Mouse (Mus musculus) large intestine, adult 2 months (tissue): ENCODE measurements around the gene Pik3r2. TPM values are rescaled to one million over a fixed set of nuclear protein-coding genes. Genes with fewer than 3 reads are reported as not detected.

ENCODE experiments used
- DNase-seq: peaks from one replicate; pipeline ENCODE4 v3.0.0-alpha.2; 2012; ENCODE audit warnings: low read depth, low spot score
- WGBS: fragments of 180-500 bp; shearing (Covaris S2); methylation state at CpG from one replicate; pipeline ENCODE4 v1.1.7; 2018; 5-methylcytosine and 5-hydroxymethylcytosine counted together
- polyA plus RNA-seq: library from polyadenylated mRNA; depleted of rRNA; stranded (reverse); fragments of >200 nt; gene quantifications from 2 replicates; pipeline ENCODE4 v1.2.3, GENCODE M21; 2012

Gene Pik3r2
- polyA plus RNA-seq, 1 experiment: 82.1 TPM

DNA sequence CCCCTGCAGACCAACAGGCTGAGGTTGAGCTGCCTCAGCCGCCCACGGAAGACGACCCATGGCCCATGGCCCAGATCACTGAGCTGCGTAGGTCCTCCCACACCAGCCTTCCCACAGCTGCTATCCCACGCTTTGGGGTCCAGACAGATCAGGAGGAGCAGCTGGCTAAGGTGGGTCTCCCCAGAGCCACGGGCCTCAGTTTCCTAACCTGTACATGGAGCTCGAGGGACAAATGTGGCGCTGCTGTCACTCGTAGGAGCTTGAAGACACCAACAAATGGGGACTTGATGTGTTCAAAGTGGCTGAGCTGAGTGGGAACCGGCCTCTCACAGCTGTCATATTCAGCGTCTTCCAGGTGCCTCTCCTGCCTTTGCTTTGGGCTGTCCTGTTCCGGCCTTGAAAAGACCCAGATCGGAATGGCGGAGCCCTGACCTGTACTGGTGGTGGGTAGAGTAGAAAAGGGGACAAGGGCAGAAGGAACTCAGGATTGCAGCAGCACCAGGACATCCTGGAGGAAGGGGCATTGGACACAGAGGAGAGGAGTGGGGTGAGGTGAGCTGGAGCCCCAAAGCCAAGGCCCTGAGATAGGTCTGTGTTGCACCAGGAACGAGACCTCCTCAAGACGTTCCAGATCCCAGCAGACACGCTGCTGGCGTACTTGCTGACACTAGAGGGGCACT is 29.2 kb downstream of the Pik3r2 start:
- WGBS: 85% methylated on average over 18 of the region's 18 CpGs
- no peak for DNase-seq

DNA sequence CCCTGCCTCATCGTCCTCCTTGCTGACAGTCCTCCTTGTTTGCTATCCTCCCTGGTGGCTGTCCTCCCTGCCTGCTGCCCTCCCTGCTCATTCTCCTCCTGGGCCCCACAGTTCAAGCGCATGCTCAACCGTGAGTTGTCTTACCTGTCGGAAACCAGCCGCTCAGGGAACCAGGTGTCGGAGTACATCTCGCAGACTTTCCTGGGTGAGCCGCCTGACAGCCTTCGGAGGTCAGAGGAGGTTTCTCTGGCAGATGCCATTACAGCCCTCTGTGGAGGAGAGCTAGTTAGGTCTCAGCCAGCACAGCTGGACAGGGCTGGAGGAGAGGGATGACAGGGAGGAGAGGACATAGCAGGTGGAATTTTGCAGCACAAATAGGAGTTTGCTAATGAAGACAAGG is 29.8 kb downstream of the Pik3r2 start:
- 42% methylated on average over 9 of the region's 9 CpGs for WGBS
- DNase-seq: no peak

DNA sequence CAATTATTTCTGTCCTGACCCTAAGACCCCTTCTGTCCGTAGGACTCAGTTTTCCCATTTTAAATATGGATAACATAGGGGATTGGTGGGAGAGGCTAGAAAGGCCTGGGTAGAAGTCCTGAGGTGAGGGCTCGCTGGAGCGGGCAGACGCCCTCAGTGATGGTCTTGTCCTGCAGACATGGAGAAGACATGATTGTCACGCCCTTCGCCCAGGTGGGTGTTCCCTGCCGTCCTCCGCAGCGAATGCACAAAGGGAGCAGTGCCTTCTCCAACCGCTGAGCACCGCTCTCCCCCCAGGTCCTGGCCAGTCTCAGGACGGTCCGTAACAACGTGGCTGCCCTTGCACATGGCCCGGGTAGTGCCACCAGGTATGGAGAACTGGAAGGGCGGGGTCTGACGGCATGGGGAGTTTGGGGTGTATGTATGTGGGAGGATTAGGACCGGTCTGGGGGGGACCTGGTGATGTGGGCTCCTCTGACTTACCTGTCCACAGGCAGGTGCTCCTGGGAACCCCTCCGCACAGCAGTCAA is 30.8 kb downstream of the Pik3r2 start:
- no peak for DNase-seq
- 63% methylated on average over 19 of the region's 19 CpGs for WGBS

DNA sequence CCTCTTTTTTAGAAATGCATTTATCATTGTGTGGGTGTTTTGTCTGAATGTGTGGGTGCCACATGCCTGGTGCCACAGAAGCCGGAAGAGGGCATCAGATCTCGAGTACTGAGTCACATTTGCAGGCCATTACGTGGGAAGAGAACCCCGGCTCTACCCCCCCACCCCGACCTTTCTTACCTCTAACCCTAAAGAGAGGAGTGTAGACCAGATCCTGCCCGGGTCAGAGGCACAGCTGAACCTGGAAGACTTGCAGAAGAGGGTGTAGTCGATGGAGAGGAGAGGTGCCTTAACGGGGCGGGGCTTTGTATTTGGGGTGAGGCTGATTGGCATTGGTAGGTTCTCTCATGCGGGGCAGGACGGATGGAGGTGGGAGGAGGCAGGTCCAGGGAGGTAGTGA is 31.7 kb downstream of the Pik3r2 start:
- no peak for DNase-seq
- 36% methylated on average over 11 of the region's 11 CpGs for WGBS

DNA sequence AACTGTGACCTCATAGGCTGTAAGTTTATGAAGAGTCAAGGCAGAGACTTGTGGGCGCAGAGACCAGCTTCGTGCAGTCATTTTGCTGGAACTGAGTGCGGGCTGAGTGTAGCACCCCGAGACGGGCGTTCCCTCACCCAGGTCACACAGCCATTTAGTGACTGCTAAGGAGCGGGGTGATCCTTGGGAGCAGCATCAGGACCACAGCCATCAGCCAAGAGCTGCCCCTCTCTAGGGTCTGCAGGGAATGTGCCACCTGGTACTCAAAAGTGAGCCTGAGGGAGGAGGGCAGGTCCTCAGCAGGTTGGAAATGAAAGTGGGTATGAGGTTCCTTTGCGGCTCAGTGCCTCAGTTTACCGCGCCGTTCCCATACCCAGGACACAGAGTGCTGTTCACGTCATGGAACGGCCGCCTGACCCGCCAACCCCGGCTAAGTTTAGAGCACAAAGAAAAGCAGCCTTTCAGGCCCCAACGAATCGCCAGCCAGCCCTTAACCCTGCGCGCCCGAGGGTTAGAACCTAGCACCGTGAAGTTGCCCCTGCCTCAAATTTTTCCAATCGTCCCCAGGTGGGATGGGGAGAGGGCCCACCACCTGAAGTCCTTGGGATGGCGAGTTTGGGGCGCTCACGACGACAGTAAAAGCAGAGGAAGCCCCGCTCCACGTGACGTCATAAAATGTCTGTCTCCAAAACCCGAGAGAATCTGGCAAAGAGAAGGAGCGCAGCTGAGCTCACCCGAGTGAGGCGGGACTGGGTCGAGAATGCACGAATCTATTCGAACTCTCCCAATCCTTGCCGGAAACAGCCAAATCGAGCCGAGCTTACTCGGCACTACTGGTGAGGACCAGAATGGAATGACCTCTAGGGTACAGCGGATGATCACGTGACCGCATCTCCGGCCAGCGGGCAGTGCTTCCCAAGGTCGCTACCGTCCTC is 32.6 kb downstream of the Pik3r2 start:
- 9% methylated on average over 48 of the region's 48 CpGs for WGBS
- DNase-seq: no peak

DNA sequence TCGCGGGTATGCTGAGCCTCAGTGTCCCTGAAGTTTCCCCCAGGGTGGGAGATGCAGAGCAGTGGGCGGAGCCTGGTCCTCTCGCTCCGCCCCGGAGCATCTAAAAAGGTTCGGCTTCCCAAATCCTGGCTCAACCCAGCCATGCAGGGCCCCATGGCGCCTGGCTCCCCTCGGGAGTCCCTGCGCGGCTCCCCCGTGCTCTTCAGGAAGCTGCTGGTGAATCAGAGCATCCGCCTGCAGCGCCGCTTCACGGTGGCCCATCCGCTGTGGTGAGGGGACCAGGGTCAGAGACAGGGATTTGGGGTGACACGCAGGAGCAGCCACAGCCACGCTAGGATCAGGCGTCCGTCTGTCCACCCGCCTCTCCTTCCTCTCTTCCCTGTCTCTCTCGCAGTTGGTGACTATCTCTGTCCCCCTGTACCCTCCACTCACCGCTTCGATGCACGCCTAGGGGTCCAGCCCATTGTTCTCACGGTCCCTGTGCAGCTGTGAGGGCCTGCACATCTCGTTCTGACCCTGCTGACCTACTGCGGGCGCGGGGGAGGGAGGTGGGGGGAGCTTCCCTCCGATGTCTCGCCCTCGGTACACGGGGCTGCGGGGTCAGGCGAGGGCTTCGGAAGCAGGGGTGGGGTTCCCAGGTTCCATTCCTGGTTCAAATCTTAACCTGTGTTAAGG is 33.4 kb downstream of the Pik3r2 start:
- no peak for DNase-seq
- 15% methylated on average over 38 of the region's 38 CpGs for WGBS

DNA sequence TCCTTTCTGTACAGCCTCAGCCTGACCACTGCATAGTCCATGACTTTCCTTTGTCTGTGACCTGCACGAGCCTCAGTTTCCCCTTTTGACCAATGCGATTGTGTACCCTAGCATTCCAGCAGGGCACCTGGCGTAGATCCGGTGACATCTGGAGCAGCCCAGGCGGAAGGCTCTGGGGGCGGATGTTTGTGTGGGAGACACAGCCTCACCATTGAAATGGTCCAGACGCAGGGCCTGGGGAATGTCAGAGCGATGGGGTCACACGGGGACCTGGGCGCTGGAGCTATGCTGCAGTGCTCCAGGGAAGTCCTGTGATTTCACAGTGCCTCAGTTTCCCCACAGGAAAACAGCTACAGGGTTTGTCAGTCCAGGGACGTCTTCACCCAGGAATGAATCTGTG is 34.3 kb downstream of the Pik3r2 start:
- WGBS: 68% methylated on average over 11 of the region's 11 CpGs
- no peak for DNase-seq

DNA sequence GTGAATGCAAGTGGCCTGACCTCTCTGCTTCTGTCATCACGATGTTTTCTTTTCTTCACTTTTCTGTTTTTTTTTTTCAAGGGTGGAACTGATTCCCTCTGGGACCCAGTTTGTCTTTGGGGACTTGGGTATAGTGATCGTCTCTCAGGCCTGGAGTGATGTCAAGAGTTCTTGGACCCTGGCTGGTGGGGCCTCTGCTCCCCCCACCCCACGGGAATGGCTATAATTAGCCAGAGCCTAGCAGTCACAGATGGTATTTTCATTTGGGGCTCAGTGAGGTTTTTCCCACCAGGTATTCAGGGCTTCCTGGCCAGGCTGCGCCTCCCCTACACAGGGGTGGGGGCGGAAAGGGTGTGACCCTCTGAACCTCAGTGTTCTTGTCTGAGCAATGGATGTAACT is 34.9 kb downstream of the Pik3r2 start:
- WGBS: 54% methylated on average over 5 of the region's 5 CpGs
- no peak for DNase-seq

DNA sequence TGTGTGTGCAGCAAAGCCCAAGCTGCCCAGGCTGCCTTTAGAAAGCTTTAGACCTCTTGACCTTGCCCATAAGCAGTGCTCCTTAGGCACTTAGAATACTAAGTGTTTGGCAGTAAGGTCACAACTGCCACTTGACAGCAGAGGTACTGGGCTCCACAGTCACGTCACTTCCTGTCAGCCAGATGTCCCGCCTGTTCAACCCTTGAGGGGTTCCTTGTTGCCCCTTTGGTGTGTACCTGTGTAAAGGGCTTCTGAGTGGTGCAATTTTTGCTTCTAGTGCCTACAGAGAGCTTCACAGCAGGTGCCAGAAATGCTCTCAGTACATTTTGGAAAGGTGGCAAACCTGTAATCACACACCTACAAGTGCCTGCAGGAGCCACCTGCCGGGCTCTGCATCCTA is 38.3 kb downstream of the Pik3r2 start:
- no peak for DNase-seq
- 59% methylated on average over 3 of the region's 3 CpGs for WGBS

DNA sequence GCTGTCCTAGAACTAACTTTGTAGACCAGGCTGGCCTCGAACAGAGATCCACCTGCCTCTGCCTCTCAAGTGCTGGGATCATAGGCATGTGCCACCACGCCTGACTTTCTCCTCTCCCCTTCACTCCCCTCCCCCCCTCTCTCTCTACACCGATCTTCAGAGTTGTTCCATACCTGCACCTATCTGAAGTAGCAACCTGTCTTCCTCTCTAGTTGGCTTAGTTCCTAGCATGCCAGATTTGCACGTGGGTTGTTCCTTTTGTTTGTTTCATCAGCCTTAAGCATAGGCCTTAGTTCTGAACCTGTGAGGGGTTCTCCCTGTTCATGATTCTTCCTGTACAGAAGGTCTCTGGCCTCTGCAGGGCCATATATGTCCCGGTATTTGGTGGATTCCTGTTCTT is 38.8 kb downstream of the Pik3r2 start:
- DNase-seq: no peak
- 60% methylated on average over 5 of the region's 5 CpGs for WGBS

DNA sequence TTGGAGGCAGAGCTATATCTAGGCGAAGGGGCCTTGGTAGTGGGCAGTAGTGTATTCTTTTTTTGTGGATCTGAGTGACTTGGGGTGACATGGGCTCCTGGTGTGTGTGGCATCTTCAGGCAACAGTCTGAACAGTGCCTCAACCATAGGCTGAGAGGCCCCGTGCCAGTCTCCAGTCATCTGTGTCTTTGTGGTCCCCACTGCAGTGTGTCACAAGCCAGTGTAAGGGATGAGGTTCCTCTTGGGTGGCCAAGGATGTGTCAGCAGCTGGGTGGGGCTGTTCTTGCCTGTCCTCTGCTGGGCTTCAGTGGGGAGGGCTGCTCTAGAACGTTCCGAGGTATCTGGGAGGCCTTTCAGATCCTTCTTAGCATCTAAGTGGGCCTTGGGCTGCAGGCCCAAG is 45.6 kb downstream of the Pik3r2 start:
- no peak for DNase-seq
- 74% methylated on average over 4 of the region's 4 CpGs for WGBS

DNA sequence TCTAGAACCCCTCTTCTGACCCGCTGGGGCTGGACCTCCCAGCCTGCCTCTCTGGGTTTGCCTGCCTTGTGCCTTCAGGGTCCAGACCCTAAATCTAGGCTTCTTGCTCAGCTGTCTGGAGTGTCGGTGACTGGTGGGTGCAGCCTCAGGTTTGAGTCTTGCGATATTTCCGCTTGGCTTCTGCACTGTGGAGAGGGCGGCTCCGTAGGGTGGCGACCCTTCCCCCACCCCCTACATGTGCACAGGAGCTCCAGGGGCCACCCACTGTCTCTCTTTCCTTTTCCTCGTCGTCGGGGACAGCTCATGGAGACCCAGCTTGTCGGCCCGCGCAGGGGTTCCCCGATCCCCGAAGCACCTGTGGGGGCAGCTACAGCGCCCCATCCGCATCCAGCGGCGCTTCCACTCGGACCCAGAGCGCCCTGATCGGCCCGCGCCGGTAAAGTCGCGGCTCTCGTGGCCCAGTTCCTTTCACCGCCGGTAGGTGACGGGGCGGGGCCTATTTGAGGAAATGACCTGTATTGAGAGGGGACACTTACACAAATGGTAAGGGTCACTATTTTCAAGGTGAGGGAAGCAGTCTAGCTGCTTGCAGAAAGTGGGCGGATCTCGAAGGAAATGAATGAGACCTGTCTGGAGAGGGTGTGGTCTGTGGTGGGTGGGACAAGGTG is 46.6 kb downstream of the Pik3r2 start:
- no peak for DNase-seq
- WGBS: 3% methylated on average over 34 of the region's 34 CpGs

DNA sequence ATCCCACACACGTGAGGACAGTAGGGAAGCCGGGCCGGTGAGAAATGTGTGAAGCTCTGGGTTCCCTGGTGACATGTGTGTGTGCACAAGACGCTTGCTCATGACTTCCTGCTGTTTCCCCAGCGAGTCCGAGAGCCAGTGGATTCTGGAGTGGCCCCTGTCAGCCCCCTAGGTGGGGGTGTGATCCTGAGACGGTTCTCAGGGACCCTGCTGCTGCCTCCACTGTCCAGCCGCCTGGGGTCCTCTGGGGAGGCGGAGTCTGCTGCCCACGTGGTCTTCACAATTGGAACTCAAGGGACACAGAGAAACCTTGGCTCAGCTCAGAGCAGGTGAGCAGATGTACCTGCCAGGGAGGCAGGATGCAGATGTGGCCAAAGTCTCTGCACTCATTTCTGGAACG is 49.8 kb downstream of the Pik3r2 start:
- DNase-seq: no peak
- WGBS: 55% methylated on average over 11 of the region's 11 CpGs

DNA sequence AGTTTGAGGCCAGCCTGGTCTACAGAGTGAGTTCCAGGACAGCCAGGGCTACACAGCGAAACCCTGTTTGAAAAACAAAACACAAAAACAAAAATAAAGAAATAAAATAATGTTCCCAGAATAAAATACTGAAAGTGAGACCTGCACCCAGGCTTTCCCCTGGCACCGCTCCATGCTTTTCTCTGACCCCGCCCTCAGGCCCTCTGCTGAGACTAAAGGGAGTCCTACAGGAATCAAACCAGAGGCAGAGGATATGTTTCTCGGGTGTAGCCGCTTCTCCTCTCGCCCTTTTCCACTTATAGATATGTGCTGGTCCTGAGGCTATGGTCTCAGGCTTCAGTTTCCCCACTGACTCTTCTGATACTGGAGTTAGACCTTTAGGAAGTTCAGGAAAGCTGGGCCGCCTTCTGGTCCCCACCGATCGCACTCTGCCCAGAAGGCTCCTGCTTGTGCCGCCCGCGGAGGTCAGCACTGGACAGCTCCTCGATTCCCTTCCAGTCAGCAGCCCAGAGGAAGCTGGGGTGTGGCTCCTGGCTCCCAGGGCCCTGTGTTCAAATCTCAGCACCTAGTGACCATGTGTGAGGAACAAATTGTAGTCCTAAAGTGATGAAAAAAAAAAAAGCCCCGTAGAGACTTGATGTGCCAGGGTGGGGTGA is 50.6 kb downstream of the Pik3r2 start:
- 28% methylated on average over 14 of the region's 14 CpGs for WGBS
- DNase-seq: no peak

DNA sequence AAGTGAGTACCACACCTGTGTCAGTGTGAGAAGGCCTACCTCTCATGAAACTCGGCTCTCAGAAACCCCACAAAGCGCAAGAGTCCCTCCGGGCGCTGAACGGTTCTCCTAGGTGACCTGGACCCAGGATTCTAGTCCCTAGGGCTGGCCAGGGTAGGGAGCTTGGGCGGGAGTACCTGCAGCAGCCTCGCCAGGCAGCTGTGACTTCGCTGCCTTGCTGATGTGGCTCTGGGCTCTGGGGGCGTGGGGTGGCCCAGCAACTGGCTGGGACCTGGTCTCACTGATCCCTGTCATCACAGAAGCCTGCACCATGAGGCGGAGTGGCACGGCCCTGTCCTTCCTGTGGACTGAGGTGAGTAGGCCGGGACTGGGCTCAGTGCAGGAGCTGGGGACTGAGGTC is 52.3 kb downstream of the Pik3r2 start:
- WGBS: 82% methylated on average over 12 of the region's 12 CpGs
- no peak for DNase-seq

DNA sequence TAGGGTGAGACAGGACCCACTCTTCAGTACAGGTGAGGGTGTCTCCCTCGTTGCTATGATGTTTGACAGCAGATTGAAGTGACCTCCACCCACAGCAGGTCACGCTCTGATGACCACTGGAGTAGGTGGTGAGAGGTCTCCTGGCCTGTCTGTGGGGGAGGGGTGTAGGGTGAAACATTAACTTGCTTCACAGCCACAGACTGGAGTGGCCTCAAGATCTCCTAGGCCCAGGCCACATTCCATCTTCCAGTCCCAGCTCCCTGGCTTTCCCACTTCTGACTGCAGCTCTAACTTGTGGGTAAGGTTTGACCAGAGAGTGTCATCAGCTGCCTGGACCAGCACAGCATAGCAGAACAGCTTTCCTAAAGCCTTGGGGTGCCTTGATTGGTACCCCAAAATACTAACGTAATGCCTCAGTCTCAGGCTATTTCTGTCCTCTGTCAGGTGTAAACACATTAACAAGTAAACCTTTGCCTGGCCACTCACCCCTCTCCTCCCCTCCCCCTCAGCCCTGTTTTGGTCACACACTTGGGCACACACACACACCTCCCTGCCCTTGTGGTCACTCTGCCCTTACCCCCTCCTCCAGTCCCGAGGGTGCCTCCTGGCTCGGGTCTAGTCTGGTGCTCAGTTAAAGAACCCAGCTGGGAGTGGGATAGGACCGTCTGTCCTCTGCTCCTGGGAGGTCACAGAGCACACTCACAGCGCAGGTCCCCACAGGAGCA is 52.9 kb downstream of the Pik3r2 start, which contains the start of gene Pde4c:
TSS of gene Pde4c (plus strand) at position 235 of the 725 bp plus-strand sequence.
- 71% methylated on average over 7 of the region's 7 CpGs for WGBS
- DNase-seq: no peak

DNA sequence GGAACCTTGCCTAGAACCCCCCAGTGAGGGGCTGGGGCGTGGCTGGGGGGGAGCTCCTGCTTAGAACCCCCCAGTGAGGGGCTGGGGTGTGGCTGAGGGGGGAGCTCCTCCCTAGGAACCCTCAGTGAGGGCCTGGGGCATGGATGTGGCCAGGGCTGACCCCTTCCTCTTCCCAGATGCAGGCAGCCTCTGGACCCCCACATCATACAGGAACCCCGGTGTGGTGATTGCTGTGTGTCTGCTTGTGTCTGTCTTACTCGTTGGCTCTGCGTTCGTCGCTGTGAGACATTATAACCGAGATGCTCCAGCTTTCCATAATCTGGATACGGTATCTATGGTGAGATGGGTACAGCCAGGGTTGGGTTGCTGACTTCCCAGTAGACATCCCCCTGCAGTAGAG is 54.9 kb downstream of the Pik3r2 start:
- no peak for DNase-seq
- WGBS: 89% methylated on average over 8 of the region's 8 CpGs

DNA sequence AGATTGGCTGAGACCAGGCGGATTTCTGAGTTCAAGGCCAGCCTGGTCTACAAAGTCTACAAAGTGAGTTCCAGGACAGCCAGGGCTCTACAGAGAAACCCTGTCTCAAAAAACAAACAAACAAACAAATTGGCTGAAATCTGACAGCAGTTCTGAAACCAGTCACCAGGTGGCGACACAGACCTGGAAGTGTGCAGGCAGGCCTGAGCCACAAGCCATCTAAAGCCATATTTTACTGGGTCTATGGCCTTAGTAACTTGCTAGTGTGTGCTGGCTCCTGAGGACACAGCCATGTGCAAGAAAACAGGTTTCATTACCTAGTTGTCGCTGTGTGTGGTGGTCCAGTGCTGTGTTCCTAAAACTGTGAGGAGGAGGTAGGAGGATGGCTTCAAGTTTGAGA is 55.8 kb downstream of the Pik3r2 start:
- 7% methylated on average over 3 of the region's 3 CpGs for WGBS
- DNase-seq: no peak
